Mouse (Mus musculus) midbrain, embryonic 10.5 days (tissue): ENCODE measurements at regions not wholly inside any gene's neighbourhood (a gene's known extent, or its start where the extent isn't known, plus 50 kb on each side); places are given as distances from the start of the nearest gene placed in this dataset.
A peak's percentile ranks its signal among the peaks of the same experiment; 100 is the strongest.

Experiments used
- DNase-seq: peaks from one replicate; pipeline ENCODE4 v3.0.0-alpha.2; 2017; ENCODE audit warnings: low spot score
- H3K27ac ChIP-seq: fragments of 300-500 bp; sonication (generic); replicated peaks from 2 replicates; pipeline ENCODE4 v1.5.1; 2016; ENCODE audit warnings: mild to moderate bottlenecking
- H3K27me3 ChIP-seq: fragments of 300-500 bp; sonication (generic); 2 replicates; pipeline ENCODE4 v1.6.1; 2016; ENCODE audit warnings: low read depth, mild to moderate bottlenecking; ENCODE audit not compliant: poor library complexity, severe bottlenecking
- H3K36me3 ChIP-seq: fragments of 300-500 bp; sonication (generic); 2 replicates; pipeline ENCODE4 v1.6.1; 2016; ENCODE audit warnings: mild to moderate bottlenecking, moderate library complexity
- H3K4me1 ChIP-seq: fragments of 300-500 bp; sonication (generic); 2 replicates; pipeline ENCODE4 v1.6.1; 2016
- H3K4me3 ChIP-seq: fragments of 300-500 bp; sonication (generic); 2 replicates; pipeline ENCODE4 v1.5.1; 2016; ENCODE audit warnings: mild to moderate bottlenecking, moderate library complexity
- H3K9me3 ChIP-seq: fragments of 300-500 bp; sonication (generic); replicated peaks from 2 replicates; pipeline ENCODE4 v1.6.1; 2016; ENCODE audit warnings: mild to moderate bottlenecking
- WGBS: fragments of 180-500 bp; shearing (Covaris S2); methylation state at CpG from one replicate; pipeline ENCODE4 v1.1.7; 2016; 5-methylcytosine and 5-hydroxymethylcytosine counted together

DNA sequence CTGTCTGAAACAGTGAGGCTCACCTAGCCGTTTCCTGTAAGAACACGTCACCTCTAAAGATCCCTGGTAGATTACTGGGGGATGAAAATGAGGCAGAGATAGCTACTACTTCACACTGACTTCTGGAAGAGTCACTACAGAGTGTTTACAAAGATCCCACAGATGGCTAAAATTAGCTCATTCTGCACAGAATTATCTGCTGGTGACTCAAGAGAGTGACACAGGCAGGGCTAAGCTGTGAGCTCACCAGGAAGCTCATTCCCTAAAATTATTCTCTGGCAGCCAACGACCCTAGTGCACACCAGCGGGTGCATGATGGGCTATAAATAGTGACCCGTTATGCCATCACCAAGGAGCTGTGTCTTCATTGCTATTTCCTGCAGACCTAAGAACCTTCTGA, 53.2 kb upstream of the Ddah1 start:
- Histone ChIP-seq H3K27me3 (peaks cover 5% of the 10 kb centered on the region; the same call in 1 of the 2 replicates), H3K27ac (no peak overlapping the region), H3K36me3 (no peaks in the 10 kb centered on the region), H3K4me3 (no peak overlapping the region), H3K4me1 (peaks cover 26% of the 10 kb centered on the region), H3K9me3 (no peaks in the 10 kb centered on the region)
- DNase-seq = no peak
- WGBS = 80% methylated on average over 5 of the region's 5 CpGs

DNA sequence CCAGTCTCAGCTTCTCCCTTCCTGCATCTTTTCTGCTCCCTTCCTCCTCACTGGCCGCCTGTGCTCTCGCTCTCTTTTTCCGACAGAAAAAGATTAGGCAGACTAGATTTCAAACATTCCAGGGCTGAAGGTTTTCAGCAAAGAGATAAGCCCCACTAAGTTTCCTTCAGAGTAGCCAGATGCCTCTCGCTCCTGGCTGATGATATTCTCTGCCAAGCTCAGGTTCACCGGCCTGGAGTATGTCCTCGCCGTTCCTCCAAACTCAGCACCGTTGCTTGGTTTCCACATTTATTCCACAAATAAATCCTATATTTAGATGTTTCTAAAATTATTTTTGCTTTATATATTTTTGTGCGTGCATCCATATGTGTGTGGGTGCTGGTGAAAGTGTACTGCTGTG, 54.3 kb upstream of the Ccn1 start:
- peaks cover 26% of the 10 kb centered on the region for H3K4me1 ChIP-seq
- DNase-seq = no peak
- no peak overlapping the region; the same call in 1 of the 2 replicates for H3K27ac ChIP-seq
- H3K27me3 ChIP-seq = peaks cover 5% of the 10 kb centered on the region; the same call in 1 of the 2 replicates
- H3K4me3 ChIP-seq = no peak overlapping the region
- no peaks in the 10 kb centered on the region for H3K36me3 ChIP-seq
- H3K9me3 ChIP-seq = no peaks in the 10 kb centered on the region
- WGBS = 59% methylated on average over 9 of the region's 9 CpGs

DNA sequence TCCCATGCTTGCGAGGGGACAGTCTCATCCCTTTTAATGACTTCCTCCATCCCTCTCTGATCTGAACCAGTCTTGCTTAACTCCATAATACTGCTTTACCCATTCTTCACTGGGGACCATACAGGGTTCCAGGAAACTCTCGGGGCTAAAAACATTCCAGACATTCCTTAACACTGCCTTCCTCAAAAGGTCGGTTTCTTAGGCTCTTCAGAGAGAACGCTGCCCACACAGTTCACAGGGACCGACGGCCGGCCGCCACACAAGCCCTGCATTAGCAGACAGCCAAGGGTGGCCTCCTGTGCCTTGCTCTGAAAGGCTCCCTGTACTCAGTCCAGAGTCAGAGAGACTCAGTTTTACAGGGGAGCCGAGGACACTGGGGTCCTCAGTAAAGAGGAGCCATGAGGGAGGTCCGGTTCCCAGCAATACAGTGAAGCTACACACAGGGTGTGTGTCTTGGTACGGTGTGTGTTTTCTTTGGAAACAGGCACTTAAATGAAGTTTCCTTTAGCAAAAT, 53.7 kb upstream of the Ccn1 start:
- WGBS = 6% methylated on average over 11 of the region's 11 CpGs
- peaks cover 26% of the 10 kb centered on the region for H3K4me1 ChIP-seq
- H3K36me3 ChIP-seq = no peaks in the 10 kb centered on the region
- no peaks in the 10 kb centered on the region for H3K9me3 ChIP-seq
- peak; percentile 66 for DNase-seq
- H3K27me3 ChIP-seq = peaks cover 5% of the 10 kb centered on the region; the same call in 1 of the 2 replicates
- H3K4me3 ChIP-seq = no peak overlapping the region
- H3K27ac ChIP-seq = peak overlapping the region; percentile 76

- Histone ChIP-seq H3K27ac (no peak overlapping the region), H3K36me3 (no peaks in the 10 kb centered on the region), H3K27me3 (peaks cover 5% of the 10 kb centered on the region; the same call in 1 of the 2 replicates), H3K9me3 (no peaks in the 10 kb centered on the region), H3K4me3 (no peak overlapping the region), H3K4me1 (peaks cover 26% of the 10 kb centered on the region)
- no peak for DNase-seq
- WGBS = 63% methylated on average over 5 of the region's 5 CpGs
These were observed 53.0 kb upstream of the Ccn1 start for GRCm38 (mm10) chr3:145702739-145703138.

DNA sequence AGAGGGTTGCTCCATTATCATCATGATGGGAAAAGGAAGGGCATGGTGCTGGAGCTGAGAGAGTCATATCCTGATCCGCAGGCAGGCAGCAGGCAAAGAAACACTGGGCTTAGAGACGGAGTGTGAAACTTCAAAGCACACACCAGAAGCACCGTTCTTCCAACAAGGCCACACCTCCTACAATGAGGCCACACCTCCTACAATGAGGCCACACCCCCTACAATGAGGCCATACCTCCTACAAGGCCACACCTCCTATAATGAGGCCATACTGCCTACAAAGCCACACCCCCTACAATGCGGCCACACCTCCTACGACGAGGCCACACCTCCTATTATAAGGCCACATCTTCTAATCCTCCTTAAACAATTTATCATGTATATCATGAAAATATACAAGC, 52.2 kb upstream of the Ccn1 start:
- no peak overlapping the region for H3K27ac ChIP-seq
- DNase-seq = no peak

More for the DNA sequence above, 52.2 kb upstream of the Ccn1 start:
- Histone ChIP-seq H3K4me3 (no peak overlapping the region), H3K4me1 (peaks cover 26% of the 10 kb centered on the region), H3K27me3 (peaks cover 5% of the 10 kb centered on the region; the same call in 1 of the 2 replicates), H3K9me3 (no peaks in the 10 kb centered on the region), H3K36me3 (no peaks in the 10 kb centered on the region)
- WGBS = 84% methylated on average over 6 of the region's 6 CpGs
